17 mouse cellular contexts compared by ENCODE assay signal in genomic region chr13:107539867-107540266, GRCm38 (mm10).
DNase-seq lines count a peak whose midpoint lies in the region; ATAC-seq lines count a peak whose summit lies in the region.
"Had no signal": no experiment of that assay in that cellular context is flagged by ENCODE, and none has a peak within 500 bp of the region (broad histone marks: within the 10 kb centered on the region; RNA-seq: fewer than 3 reads in every experiment).

No protein-coding gene starts in this region.

- H3K27me3 ChIP-seq in forebrain, embryonic 11.5 days (ENCODE audit: control insufficient read depth, insufficient read depth, low read length) = no peaks in the 10 kb centered on the region
- peaks cover 5% of the 10 kb centered on the region; the same call in 1 of the 2 replicates for H3K27me3 ChIP-seq in hindbrain, embryonic 10.5 days (ENCODE audit: insufficient read depth, poor library complexity, severe bottlenecking)
- H3K27me3 ChIP-seq in midbrain, embryonic 10.5 days (ENCODE audit: low read depth, poor library complexity, severe bottlenecking) = no peaks in the 10 kb centered on the region; the same call in 1 of the 2 replicates
- H3K27me3 ChIP-seq in neural tube, embryonic 12.5 days (replicated peaks) = no peaks in the 10 kb centered on the region
- H3K27me3 ChIP-seq: limb, embryonic 15.5 days had no signal

- WGBS in forebrain, embryonic 11.5 days = 93% methylated on average over 4 of the region's 4 CpGs
- 93% methylated on average over 4 of the region's 4 CpGs for WGBS in hindbrain, embryonic 10.5 days
- WGBS in midbrain, embryonic 10.5 days = 92% methylated on average over 4 of the region's 4 CpGs
- 73% methylated on average over 4 of the region's 4 CpGs for WGBS in neural tube, embryonic 12.5 days

- H3K9me3 ChIP-seq in forebrain, embryonic 11.5 days (ENCODE audit: control insufficient read depth, low read length) = no peaks in the 10 kb centered on the region
- 0 out of 2 replicates have a peak, but pooled peaks cover 2% of the 10 kb centered on the region for H3K9me3 ChIP-seq in hindbrain, embryonic 10.5 days
- H3K9me3 ChIP-seq in midbrain, embryonic 10.5 days (replicated peaks) = no peaks in the 10 kb centered on the region
- no peaks in the 10 kb centered on the region for H3K9me3 ChIP-seq in neural tube, embryonic 12.5 days
- H3K9me3 ChIP-seq: limb, embryonic 15.5 days had no signal

- H3K4me1 ChIP-seq in forebrain, embryonic 11.5 days (replicated peaks; ENCODE audit: control insufficient read depth, insufficient read depth, low read length) = peaks cover 23% of the 10 kb centered on the region
- H3K4me1 ChIP-seq in hindbrain, embryonic 10.5 days (replicated peaks) = peaks cover 30% of the 10 kb centered on the region
- peaks cover 35% of the 10 kb centered on the region for H3K4me1 ChIP-seq in midbrain, embryonic 10.5 days
- peaks cover 24% of the 10 kb centered on the region for H3K4me1 ChIP-seq in neural tube, embryonic 12.5 days
- H3K4me1 ChIP-seq: limb, embryonic 15.5 days had no signal

- peak overlapping the region; percentile 91; the same call in 1 of the 2 replicates for H3K27ac ChIP-seq in forebrain, embryonic 11.5 days (ENCODE audit: low read depth, low read length)
- H3K27ac ChIP-seq in hindbrain, embryonic 10.5 days = peak overlapping the region; percentile 86
- H3K27ac ChIP-seq in midbrain, embryonic 10.5 days (replicated peaks) = peak overlapping the region; percentile 85
- peak overlapping the region; percentile 93; the same call in 1 of the 2 replicates for H3K27ac ChIP-seq in neural tube, embryonic 12.5 days
- H3K27ac ChIP-seq: heart, adult 2 months; limb, embryonic 15.5 days had no signal

- DNase-seq in forebrain, embryonic 11.5 days (ENCODE audit: low spot score) = no peak
- DNase-seq in hindbrain, embryonic 10.5 days (ENCODE audit: low spot score) = no peak
- DNase-seq in midbrain, embryonic 10.5 days (ENCODE audit: low spot score) = no peak
- no peak for DNase-seq in layer of hippocampus, adult 9-10 months (ENCODE audit: low spot score)
- no peak for DNase-seq in heart, adult 8-10 months (ENCODE audit: low spot score)
- no peak for DNase-seq in kidney, postnatal 25 days
- no peak for DNase-seq in adrenal gland, postnatal 4 days (ENCODE audit: low spot score in 2 of 2)
- DNase-seq: adrenal gland, postnatal 10 days; cerebellum, adult 9-10 months; gastrocnemius, postnatal 10 days; heart, adult 2 months; kidney, adult 2 months; kidney, postnatal 4 days; liver, postnatal 0 days; right cerebral cortex, postnatal 4 days had no signal

- no peak overlapping the region for H3K4me3 ChIP-seq in forebrain, embryonic 11.5 days (ENCODE audit: low read depth, low read length)
- H3K4me3 ChIP-seq in hindbrain, embryonic 10.5 days = no peak overlapping the region
- H3K4me3 ChIP-seq in midbrain, embryonic 10.5 days = no peak overlapping the region
- no peak overlapping the region for H3K4me3 ChIP-seq in neural tube, embryonic 12.5 days
- H3K4me3 ChIP-seq: heart, adult 2 months; limb, embryonic 15.5 days had no signal

- no peak overlapping the region for H3K4me2 ChIP-seq in forebrain, embryonic 11.5 days (ENCODE audit: low read depth, low read length, severe bottlenecking)
- no peak overlapping the region for H3K4me2 ChIP-seq in neural tube, embryonic 12.5 days (replicated peaks)
- H3K4me2 ChIP-seq: limb, embryonic 15.5 days had no signal

- ATAC-seq in forebrain, embryonic 11.5 days (replicated peaks; ENCODE audit: low FRiP score) = no peak
- ATAC-seq in neural tube, embryonic 12.5 days (ENCODE audit: low FRiP score, low read depth) = 0 out of 2 replicates have a peak, but pooled peaks have one; percentile 41
- ATAC-seq: liver, postnatal 0 days had no signal

- no peaks in the 10 kb centered on the region for H3K36me3 ChIP-seq in forebrain, embryonic 11.5 days (ENCODE audit: control insufficient read depth, insufficient read depth, low read length)
- H3K36me3 ChIP-seq in hindbrain, embryonic 10.5 days = no peaks in the 10 kb centered on the region
- H3K36me3 ChIP-seq in midbrain, embryonic 10.5 days = no peaks in the 10 kb centered on the region
- H3K36me3 ChIP-seq in neural tube, embryonic 12.5 days = no peaks in the 10 kb centered on the region
- H3K36me3 ChIP-seq: limb, embryonic 15.5 days had no signal

- no peak overlapping the region for H3K9ac ChIP-seq in forebrain, embryonic 11.5 days (ENCODE audit: low read length)
- no peak overlapping the region for H3K9ac ChIP-seq in neural tube, embryonic 12.5 days
- H3K9ac ChIP-seq: limb, embryonic 15.5 days; liver, postnatal 0 days had no signal
